Mouse (Mus musculus): ENCODE measurements at regions not wholly inside any gene's neighbourhood (a gene's known extent, or its start where the extent isn't known, plus 50 kb on each side); places are given as distances from the start of the nearest gene placed in this dataset.
A peak's percentile ranks its signal among the peaks of the same experiment; 100 is the strongest.

DNA sequence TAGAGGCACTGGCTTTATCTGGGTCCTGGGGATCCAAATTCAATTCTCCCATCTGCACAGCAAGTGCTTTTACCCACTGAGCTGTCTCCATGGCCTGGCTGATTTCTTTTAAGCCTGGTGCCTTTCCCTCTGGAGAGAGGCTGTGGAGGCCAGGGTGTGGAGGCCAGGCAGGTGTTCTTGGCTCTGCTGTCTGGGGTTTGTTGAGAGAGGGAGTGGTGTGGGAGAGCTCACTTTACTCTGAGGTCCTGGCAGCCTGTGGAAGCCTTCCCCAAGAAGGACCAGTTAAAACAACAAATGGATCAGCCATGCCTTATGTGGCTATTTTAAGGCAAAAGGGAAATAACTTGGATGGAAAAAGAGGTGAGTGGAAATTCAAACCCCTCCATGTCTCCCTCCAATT is 86.5 kb downstream of the Rpl14 start:
- Histone ChIP-seq H3K9ac (replicated peaks) (no peak overlapping the region), H3K27ac (peak overlapping the region; percentile 16; the same call in 1 of the 2 replicates), H3K4me2 (replicated peaks) (no peak overlapping the region), H3K9me3 (no peaks in the 10 kb centered on the region), H3K36me3 (no peaks in the 10 kb centered on the region), H3K4me3 (replicated peaks) (no peak overlapping the region), H3K27me3 (0 out of 2 replicates have a peak, but pooled peaks cover 2% of the 10 kb centered on the region), H3K4me1 (replicated peaks) (peaks cover 22% of the 10 kb centered on the region)
- no peak for ATAC-seq

DNA sequence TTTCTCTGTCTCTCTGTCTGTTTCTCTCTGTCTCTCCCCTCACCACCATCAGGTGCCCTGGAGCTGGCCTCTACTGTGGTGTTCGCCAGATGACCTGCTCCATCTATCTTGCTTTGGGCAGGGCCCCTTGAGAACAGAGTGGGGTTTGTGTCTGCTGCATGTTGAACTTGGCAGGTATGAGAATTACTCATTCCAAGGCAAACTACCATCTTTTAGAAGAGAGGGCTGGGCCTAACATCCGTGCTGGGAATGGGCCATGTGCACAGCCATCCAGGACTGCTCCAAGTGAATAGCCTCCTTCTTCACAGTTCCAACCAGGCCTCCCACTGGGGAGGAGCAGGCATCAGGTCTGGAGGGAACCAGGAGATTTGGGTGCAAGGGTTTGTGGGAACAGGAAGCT is 87.3 kb downstream of the Rpl14 start:
- Histone ChIP-seq H3K4me3 (replicated peaks) (no peak overlapping the region), H3K27ac (no peak overlapping the region), H3K4me2 (replicated peaks) (no peak overlapping the region), H3K27me3 (0 out of 2 replicates have a peak, but pooled peaks cover 2% of the 10 kb centered on the region), H3K9me3 (no peaks in the 10 kb centered on the region), H3K4me1 (replicated peaks) (peaks cover 14% of the 10 kb centered on the region), H3K9ac (replicated peaks) (no peak overlapping the region), H3K36me3 (no peaks in the 10 kb centered on the region)
- 83% methylated on average over 2 of the region's 2 CpGs for WGBS
- no peak for ATAC-seq

GRCm38 (mm10) chr9:120661226-120661625 is 90.0 kb downstream of the Rpl14 start:
- no peak overlapping the region for H3K27ac ChIP-seq
- no peak for ATAC-seq
- H3K4me1 ChIP-seq (replicated peaks), result peaks cover 4% of the 10 kb centered on the region; the same call in 1 of the 2 replicates
- H3K9me3 ChIP-seq, result no peaks in the 10 kb centered on the region
- H3K9ac ChIP-seq (replicated peaks), result no peak overlapping the region
- no peak overlapping the region for H3K4me3 ChIP-seq (replicated peaks)
- H3K36me3 ChIP-seq, result no peaks in the 10 kb centered on the region
- H3K4me2 ChIP-seq (replicated peaks), result no peak overlapping the region
- WGBS, result 57% methylated on average over 5 of the region's 5 CpGs
- 0 out of 2 replicates have a peak, but pooled peaks cover 2% of the 10 kb centered on the region for H3K27me3 ChIP-seq

- ATAC-seq, result no peak
- Histone ChIP-seq H3K4me2 (replicated peaks) (no peak overlapping the region), H3K4me3 (replicated peaks) (no peak overlapping the region), H3K36me3 (no peaks in the 10 kb centered on the region), H3K9me3 (no peaks in the 10 kb centered on the region), H3K27me3 (0 out of 2 replicates have a peak, but pooled peaks cover 2% of the 10 kb centered on the region), H3K4me1 (replicated peaks) (peaks cover 4% of the 10 kb centered on the region; the same call in 1 of the 2 replicates), H3K27ac (no peak overlapping the region), H3K9ac (replicated peaks) (no peak overlapping the region)
- WGBS, result 89% methylated on average over 7 of the region's 7 CpGs
Observed at GRCm38 (mm10) chr9:120661641-120662227, 90.5 kb downstream of the Rpl14 start.

GRCm38 (mm10) chr9:120663181-120663580 is 91.9 kb downstream of the Rpl14 start:
- H3K4me2 ChIP-seq (replicated peaks), result no peak overlapping the region
- no peak overlapping the region for H3K27ac ChIP-seq
- H3K9ac ChIP-seq (replicated peaks), result no peak overlapping the region
- H3K9me3 ChIP-seq, result no peaks in the 10 kb centered on the region
- no peak for ATAC-seq
- 0 out of 2 replicates have a peak, but pooled peaks cover 2% of the 10 kb centered on the region for H3K27me3 ChIP-seq
- H3K4me1 ChIP-seq (replicated peaks), result no peaks in the 10 kb centered on the region
- no peak overlapping the region for H3K4me3 ChIP-seq (replicated peaks)
- WGBS, result 67% methylated on average over 6 of the region's 6 CpGs
- H3K36me3 ChIP-seq, result no peaks in the 10 kb centered on the region

- no peak overlapping the region for H3K4me2 ChIP-seq (replicated peaks)
- H3K36me3 ChIP-seq, result no peaks in the 10 kb centered on the region
- H3K4me3 ChIP-seq (replicated peaks), result no peak overlapping the region
- H3K27ac ChIP-seq, result no peak overlapping the region
- no peak for ATAC-seq
- H3K27me3 ChIP-seq, result no peaks in the 10 kb centered on the region
- no peaks in the 10 kb centered on the region for H3K4me1 ChIP-seq (replicated peaks)
- no peak overlapping the region for H3K9ac ChIP-seq (replicated peaks)
- 93% methylated on average over 10 of the region's 10 CpGs for WGBS
- H3K9me3 ChIP-seq, result no peaks in the 10 kb centered on the region
Observed at GRCm38 (mm10) chr9:120664086-120664485, 92.8 kb downstream of the Rpl14 start.

DNA sequence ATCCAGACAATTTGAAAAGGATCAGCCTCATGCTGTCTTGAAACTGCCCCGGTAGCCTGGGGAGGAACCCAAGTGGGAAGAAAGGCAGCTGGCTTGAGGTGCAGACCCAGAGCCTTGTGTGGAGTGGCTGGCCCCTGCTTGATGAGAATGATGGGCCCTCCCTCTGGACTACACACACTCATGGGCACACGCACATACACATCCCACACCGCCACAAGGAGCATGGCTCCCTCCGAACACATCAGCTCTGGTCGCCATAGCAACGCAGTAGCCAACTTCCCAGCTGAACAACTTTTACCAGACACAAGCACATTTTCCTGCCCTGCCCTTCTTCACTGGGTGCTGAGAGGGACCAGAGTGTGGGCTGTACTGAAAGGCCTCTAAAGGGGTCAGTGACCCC is 101.2 kb downstream of the Rpl14 start:
- H3K9ac ChIP-seq (replicated peaks), result no peak overlapping the region
- peak overlapping the region; percentile 58 for H3K27ac ChIP-seq
- ATAC-seq, result peak; percentile 79

GRCm38 (mm10) chr9:120674855-120675254 is 103.6 kb downstream of the Rpl14 start:
- Histone ChIP-seq H3K9me3 (no peaks in the 10 kb centered on the region), H3K36me3 (no peaks in the 10 kb centered on the region), H3K27ac (no peak overlapping the region), H3K27me3 (peaks cover 3% of the 10 kb centered on the region; the same call in 1 of the 2 replicates), H3K4me2 (replicated peaks) (peak overlapping the region; percentile 60), H3K4me3 (replicated peaks) (0 out of 2 replicates have a peak overlapping the region, but pooled peaks have one; percentile 34), H3K9ac (replicated peaks) (no peak overlapping the region), H3K4me1 (replicated peaks) (peaks cover 61% of the 10 kb centered on the region)
- WGBS, result 1% methylated on average over 11 of the region's 11 CpGs
- 0 out of 2 replicates have a peak, but pooled peaks have one; percentile 27 for ATAC-seq

More for the DNA sequence above, 101.2 kb downstream of the Rpl14 start:
- no peaks in the 10 kb centered on the region for H3K9me3 ChIP-seq
- peaks cover 48% of the 10 kb centered on the region for H3K4me1 ChIP-seq (replicated peaks)
- no peaks in the 10 kb centered on the region for H3K36me3 ChIP-seq
- H3K4me3 ChIP-seq (replicated peaks), result no peak overlapping the region
- H3K4me2 ChIP-seq (replicated peaks), result 0 out of 2 replicates have a peak overlapping the region, but pooled peaks have one; percentile 28
- 7% methylated on average over 6 of the region's 6 CpGs for WGBS
- peaks cover 3% of the 10 kb centered on the region; the same call in 1 of the 2 replicates for H3K27me3 ChIP-seq

DNA sequence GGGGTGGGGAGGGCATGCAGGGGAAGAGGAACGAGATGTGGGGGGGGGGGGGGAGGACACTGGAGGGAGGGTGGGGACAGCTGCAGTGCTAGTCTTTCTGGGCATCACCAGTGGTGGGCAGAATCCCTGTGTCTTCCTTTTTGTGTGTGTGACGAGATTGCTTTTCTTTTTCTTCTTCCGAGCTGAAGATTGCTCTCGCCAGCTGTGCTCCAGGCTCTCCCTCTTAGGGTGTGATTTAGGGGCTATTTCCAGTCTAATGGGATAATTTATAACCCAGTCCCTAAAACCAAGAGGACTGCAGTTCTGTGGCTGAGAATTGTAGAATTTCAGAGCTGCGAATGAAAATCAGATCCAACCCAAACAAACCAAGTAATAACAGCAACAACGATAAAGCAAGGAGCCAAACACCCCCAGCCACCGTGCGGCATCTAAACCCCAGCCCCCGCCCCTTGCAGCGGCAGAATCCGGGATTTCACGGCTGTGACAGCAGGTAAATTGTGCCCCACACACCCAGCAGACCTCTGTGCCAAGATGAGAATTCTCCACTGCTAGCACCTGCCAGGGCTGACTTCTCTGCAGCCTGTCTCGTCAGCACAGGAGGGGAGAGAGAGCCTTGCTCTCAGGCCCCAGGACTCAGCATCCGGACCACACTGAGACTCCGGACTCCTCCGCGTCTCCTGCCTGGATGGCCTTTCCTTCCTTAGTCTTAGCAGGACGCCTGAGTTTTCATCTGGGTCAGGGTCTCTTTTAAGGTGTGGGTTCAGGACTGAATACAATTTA is 104.3 kb downstream of the Rpl14 start:
- peak overlapping the region; percentile 34 for H3K4me3 ChIP-seq (replicated peaks)
- no peaks in the 10 kb centered on the region for H3K9me3 ChIP-seq
- H3K9ac ChIP-seq (replicated peaks), result peak overlapping the region; percentile 65
- H3K27me3 ChIP-seq, result peaks cover 3% of the 10 kb centered on the region; the same call in 1 of the 2 replicates
- 0 out of 2 replicates have a peak, but pooled peaks have one; percentile 57 for ATAC-seq
- peak overlapping the region; percentile 60 for H3K4me2 ChIP-seq (replicated peaks)
- H3K4me1 ChIP-seq (replicated peaks), result peaks cover 62% of the 10 kb centered on the region
- WGBS, result 1% methylated on average over 18 of the region's 18 CpGs
- H3K27ac ChIP-seq, result peak overlapping the region; percentile 41; the same call in 1 of the 2 replicates
- no peaks in the 10 kb centered on the region for H3K36me3 ChIP-seq

DNA sequence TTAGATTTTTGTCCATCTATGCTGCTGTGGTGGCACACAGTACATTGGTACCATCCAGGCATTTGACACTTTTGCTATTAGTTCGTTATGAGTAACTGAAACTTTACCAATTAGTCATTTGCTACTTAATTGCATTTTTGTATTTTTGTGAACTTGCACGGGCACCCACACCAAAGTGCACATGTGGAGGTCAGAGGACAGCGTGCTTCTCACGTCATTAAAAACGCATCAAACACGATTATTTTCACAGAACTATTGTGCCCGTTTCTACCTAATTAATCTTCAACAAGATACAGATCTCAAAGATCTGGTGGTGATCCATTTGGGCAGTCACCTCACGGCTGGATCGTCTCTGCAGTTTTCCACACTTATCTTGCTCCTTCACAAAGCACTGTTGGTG is 105.1 kb downstream of the Rpl14 start:
- H3K4me3 ChIP-seq (replicated peaks), result no peak overlapping the region
- H3K36me3 ChIP-seq, result no peaks in the 10 kb centered on the region
- no peak overlapping the region for H3K27ac ChIP-seq
- 20% methylated on average over 9 of the region's 9 CpGs for WGBS
- no peaks in the 10 kb centered on the region for H3K9me3 ChIP-seq
- H3K27me3 ChIP-seq, result peaks cover 3% of the 10 kb centered on the region; the same call in 1 of the 2 replicates
- H3K9ac ChIP-seq (replicated peaks), result no peak overlapping the region
- peak overlapping the region; percentile 60 for H3K4me2 ChIP-seq (replicated peaks)
- ATAC-seq, result no peak
- peaks cover 65% of the 10 kb centered on the region for H3K4me1 ChIP-seq (replicated peaks)

GRCm38 (mm10) chr9:120676771-120677170 is 105.5 kb downstream of the Rpl14 start:
- Histone ChIP-seq H3K4me1 (replicated peaks) (peaks cover 69% of the 10 kb centered on the region), H3K36me3 (no peaks in the 10 kb centered on the region)
- ATAC-seq, result no peak

DNA sequence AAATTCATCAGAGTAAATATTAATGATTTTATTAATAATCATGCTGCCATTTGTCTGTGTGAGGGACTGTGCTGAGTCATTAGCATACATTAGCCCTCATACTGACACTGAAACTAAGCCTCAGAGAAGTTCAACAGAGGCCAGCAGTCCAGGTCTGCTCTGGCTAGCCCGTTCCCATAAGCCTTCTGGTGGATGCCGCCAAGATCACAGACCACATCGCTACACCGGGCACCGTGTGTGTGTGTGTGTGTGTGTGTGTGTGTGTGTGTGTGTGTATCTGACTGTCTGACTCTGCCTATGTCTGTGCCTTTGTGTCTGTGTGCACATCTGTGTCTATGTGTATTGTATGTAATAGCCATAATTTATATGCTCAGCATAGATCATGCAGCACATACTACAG is 106.0 kb downstream of the Rpl14 start:
- H3K9ac ChIP-seq (replicated peaks), result no peak overlapping the region
- H3K9me3 ChIP-seq, result no peaks in the 10 kb centered on the region
- H3K27ac ChIP-seq, result no peak overlapping the region
- no peaks in the 10 kb centered on the region for H3K36me3 ChIP-seq
- H3K27me3 ChIP-seq, result peaks cover 3% of the 10 kb centered on the region; the same call in 1 of the 2 replicates
- peaks cover 68% of the 10 kb centered on the region for H3K4me1 ChIP-seq (replicated peaks)
- 43% methylated on average over 5 of the region's 5 CpGs for WGBS
- ATAC-seq, result peak; percentile 21; the same call in 1 of the 2 replicates
- H3K4me3 ChIP-seq (replicated peaks), result no peak overlapping the region
- no peak overlapping the region for H3K4me2 ChIP-seq (replicated peaks)

More at GRCm38 (mm10) chr9:120676771-120677170, 105.5 kb downstream of the Rpl14 start:
- H3K9me3 ChIP-seq, result no peaks in the 10 kb centered on the region
- no peak overlapping the region for H3K4me3 ChIP-seq (replicated peaks)
- no peak overlapping the region for H3K27ac ChIP-seq
- peak overlapping the region; percentile 60; the same call in 1 of the 2 replicates for H3K4me2 ChIP-seq (replicated peaks)
- H3K27me3 ChIP-seq, result peaks cover 3% of the 10 kb centered on the region; the same call in 1 of the 2 replicates
- 21% methylated on average over 8 of the region's 8 CpGs for WGBS
- no peak overlapping the region for H3K9ac ChIP-seq (replicated peaks)

All from midbrain, embryonic 13.5 days (tissue).